Mouse (Mus musculus): ENCODE measurements around the gene Try5.
"Not testable (repeated sequence)": the region's sequence is repeated elsewhere in the genome, so short reads cannot be mapped to it uniquely, and the experiment has no call there.

Gene Try5

DNA sequence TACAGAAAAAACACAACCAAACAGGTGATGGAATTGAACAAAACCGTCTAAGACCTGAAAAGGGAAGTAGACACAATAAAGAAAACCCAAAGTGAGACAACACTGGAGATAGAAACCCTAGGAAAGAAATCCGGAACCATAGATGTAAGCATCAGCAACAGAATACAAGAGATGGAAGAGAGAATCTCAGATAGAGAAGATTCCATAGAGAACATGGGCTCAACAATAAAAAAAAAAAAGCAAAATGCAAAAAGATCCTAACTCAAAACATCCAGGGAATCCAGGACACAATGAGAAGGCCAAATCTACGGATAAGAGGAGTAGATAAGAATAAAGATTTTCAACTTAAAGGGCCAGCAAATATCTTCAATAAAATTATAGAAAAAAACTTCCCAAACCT lies at the start of gene Try5:
Try5 (minus strand) TSS at position 101 of the 400 bp plus-strand sequence.
- not testable (repeated sequence) for DNase-seq (ENCODE audit: low read depth, low spot score)

DNA sequence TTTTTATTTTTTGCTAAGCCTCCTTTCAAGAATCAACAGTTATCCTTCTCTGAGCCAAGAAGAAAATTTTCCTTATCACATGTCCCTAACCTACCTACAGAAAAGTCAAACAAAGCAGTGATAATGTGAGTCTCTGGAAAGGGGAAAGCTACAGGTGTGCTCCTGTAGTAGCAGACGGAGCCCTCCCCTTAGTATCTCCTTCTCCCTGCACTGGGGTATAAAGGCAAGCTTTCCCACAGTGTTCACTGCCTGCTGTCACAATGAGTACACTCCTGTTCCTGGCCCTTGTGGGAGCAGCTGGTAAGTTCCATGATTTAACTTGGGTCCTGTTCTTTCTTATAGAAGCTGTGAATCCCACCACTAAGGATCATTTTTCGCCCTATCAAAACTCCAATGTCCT lies 37.3 kb upstream of the Try5 start, which contains the start of gene Try10:
Try10 (plus strand) TSS at position 174 of the 400 bp plus-strand sequence.
- DNase-seq (ENCODE audit: low read depth, low spot score): no peak

DNA sequence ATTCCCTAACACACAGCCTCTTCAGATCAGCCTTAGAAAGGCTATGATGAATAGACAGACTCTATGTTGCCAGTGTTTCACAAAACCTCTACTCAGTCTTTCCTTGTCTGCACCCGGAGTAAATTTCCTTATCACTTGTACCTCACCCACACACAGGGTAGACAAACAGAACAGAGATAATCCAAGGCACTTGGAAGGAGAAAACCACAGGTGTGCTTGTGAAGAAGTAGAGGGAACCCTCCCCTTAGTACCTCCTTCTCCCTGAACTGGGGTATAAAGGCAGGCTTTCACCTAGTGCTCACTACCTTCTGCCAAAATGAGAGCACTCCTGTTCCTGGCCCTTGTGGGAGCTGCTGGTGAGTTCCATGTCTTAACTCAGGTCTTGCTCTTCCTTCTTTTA lies 14.7 kb downstream of the Try5 start, which contains the start of gene Try4:
Try4 (plus strand) TSS at position 301 of the 400 bp plus-strand sequence.
- DNase-seq (ENCODE audit: low read depth, low spot score): no peak

DNA sequence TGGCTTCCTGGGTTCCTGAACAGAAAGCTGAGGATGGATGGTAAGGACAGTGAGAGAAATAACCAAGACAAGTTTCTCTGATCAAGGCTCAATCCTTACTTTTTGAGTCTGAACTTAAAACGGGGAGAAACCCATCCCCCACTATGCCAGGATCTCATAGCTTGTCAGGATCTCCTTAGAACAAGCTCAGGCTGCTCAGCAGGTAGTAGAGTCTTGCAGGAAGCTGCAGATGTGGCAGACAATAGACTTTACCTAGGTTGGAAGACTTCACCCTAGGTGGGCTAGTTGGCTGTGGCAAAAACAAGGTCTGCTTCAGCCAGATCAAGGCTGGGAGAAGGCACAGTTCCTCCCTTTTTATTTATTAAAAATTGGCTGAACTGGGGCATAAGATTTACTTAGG lies 18.4 kb downstream of the Try5 start:
- no peak for DNase-seq (ENCODE audit: low read depth, low spot score)

DNA sequence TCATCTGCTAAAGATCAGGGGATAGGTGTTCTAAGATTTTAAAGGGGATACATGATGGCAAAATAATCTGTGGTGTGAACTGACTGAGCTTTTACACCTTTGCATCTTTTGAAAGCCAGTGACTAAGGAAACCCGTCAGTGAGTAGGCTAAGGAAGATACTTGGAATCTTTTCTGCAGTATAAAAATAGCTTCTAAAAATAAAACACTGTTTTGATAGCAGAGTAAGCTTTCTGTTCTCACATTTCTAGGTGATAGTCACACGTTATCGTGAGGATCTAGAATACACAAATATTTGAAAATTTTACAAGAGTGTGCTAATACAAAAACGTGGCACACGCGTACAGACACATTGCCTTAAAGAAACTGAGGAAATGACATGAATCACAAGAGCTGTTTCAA lies 50.5 kb downstream of the Try5 start:
- no peak for DNase-seq (ENCODE audit: low read depth, low spot score)

DNA sequence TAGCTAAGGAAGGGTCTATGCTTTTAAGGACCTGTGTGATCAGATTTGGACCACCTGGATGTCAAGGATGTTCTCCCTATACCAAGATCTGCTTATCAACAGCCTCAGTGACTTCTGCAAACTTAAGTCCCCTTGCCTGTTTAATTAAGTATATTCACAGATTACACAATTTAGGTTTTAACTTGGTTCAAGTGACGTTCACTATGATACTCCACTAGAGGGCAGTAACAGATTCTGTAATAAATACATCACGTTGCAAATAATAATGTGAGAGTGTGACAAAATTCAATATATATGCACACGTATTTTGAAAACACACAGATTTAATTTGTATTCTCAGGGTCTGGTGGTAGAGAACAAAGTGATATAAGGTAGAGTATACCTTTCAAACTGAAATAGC lies 53.8 kb downstream of the Try5 start:
- no peak for DNase-seq (ENCODE audit: low read depth, low spot score)
